Mouse (Mus musculus) kidney, embryonic 14.5 days (tissue): ENCODE measurements around the gene Eya3. TPM values are rescaled to one million over a fixed set of nuclear protein-coding genes. Genes with fewer than 3 reads are reported as not detected.

Experiments
- ATAC-seq: fragments of 200-750 bp; cut with Nextera tagmentation; 2 replicates; pipeline ENCODE4 v1.8.0; 2017; ENCODE audit warnings: moderate number of reproducible peaks, mild to moderate bottlenecking, moderate TSS enrichment, moderate library complexity; ENCODE audit not compliant: low FRiP score, low TSS enrichment
- H3K27ac ChIP-seq: fragments of 300-500 bp; sonication (generic); 2 replicates; pipeline ENCODE4 v1.5.1; 2014; ENCODE audit warnings: low read depth, mild to moderate bottlenecking, low read length, moderate library complexity, mixed read lengths
- H3K27me3 ChIP-seq: fragments of 300-500 bp; sonication (generic); 2 replicates; pipeline ENCODE4 v1.6.1; 2014; ENCODE audit warnings: mild to moderate bottlenecking, low read length; ENCODE audit not compliant: control insufficient read depth, insufficient read depth
- H3K36me3 ChIP-seq: fragments of 300-500 bp; sonication (generic); 2 replicates; pipeline ENCODE4 v1.6.1; 2014; ENCODE audit warnings: low read length, mixed read lengths; ENCODE audit not compliant: control insufficient read depth, insufficient read depth
- H3K4me1 ChIP-seq: fragments of 300-500 bp; sonication (generic); 2 replicates; pipeline ENCODE4 v1.6.1; 2014; ENCODE audit warnings: low read length, mixed read lengths; ENCODE audit not compliant: control insufficient read depth, insufficient read depth
- H3K4me2 ChIP-seq: fragments of 300-500 bp; sonication (generic); replicated peaks from 2 replicates; pipeline ENCODE4 v1.6.1; 2014; ENCODE audit warnings: low read depth, mild to moderate bottlenecking, low read length
- H3K4me3 ChIP-seq: fragments of 300-500 bp; sonication (generic); 2 replicates; pipeline ENCODE4 v1.5.1; 2014; ENCODE audit warnings: mild to moderate bottlenecking, low read length
- H3K9ac ChIP-seq: fragments of 300-500 bp; sonication (generic); 2 replicates; pipeline ENCODE4 v1.6.1; 2014; ENCODE audit warnings: low read depth, mild to moderate bottlenecking, low read length, moderate library complexity
- H3K9me3 ChIP-seq: fragments of 300-500 bp; sonication (generic); 2 replicates; pipeline ENCODE4 v1.6.1; 2016; ENCODE audit warnings: low read length; ENCODE audit not compliant: control insufficient read depth
- WGBS: fragments of 180-500 bp; shearing (Covaris S2); extraction: QIAGEN DNeasy Blood & Tissue Kit; methylation state at CpG from one replicate; pipeline ENCODE4 v1.1.7; 2014; 5-methylcytosine and 5-hydroxymethylcytosine counted together
- polyA plus RNA-seq: library from polyadenylated mRNA; unstranded; fragments of >200 nt; fragmentation: Nextera tagmentation; extraction: Ambion mirVana; gene quantifications from 2 replicates; pipeline ENCODE4 v1.2.1, GENCODE M21; 2014

Gene Eya3
- polyA plus RNA-seq, 1 experiment from 2014 or later = 35.0 TPM

- Histone ChIP-seq H3K27me3 (no peaks in the 10 kb centered on the region), H3K4me1 (no peaks in the 10 kb centered on the region), H3K9me3 (no peaks in the 10 kb centered on the region), H3K36me3 (peaks cover 2% of the 10 kb centered on the region; the same call in 1 of the 2 replicates), H3K4me2 (no peak overlapping the region), H3K9ac (no peak overlapping the region), H3K27ac (no peak overlapping the region), H3K4me3 (no peak overlapping the region)
- no peak for ATAC-seq
- 68% methylated on average over 11 of the region's 11 CpGs for WGBS
Measured at GRCm38 (mm10) chr4:132743992-132744911, 105.5 kb downstream of the Eya3 start.

- H3K9me3 ChIP-seq = no peaks in the 10 kb centered on the region
- no peaks in the 10 kb centered on the region for H3K27me3 ChIP-seq
- 0 out of 2 replicates have a peak overlapping the region, but pooled peaks have one; percentile 12 for H3K9ac ChIP-seq
- peak overlapping the region; percentile 19; the same call in 1 of the 2 replicates for H3K27ac ChIP-seq
- WGBS = 85% methylated on average over 9 of the region's 9 CpGs
- no peak for ATAC-seq
- no peak overlapping the region for H3K4me2 ChIP-seq
- no peak overlapping the region for H3K4me3 ChIP-seq
- no peaks in the 10 kb centered on the region for H3K4me1 ChIP-seq
- no peaks in the 10 kb centered on the region for H3K36me3 ChIP-seq
Measured at GRCm38 (mm10) chr4:132746911-132747517, 108.2 kb downstream of the Eya3 start.

GRCm38 (mm10) chr4:132747664-132748259, 109.0 kb downstream of the Eya3 start:
- ATAC-seq = no peak
- Histone ChIP-seq H3K4me3 (no peak overlapping the region), H3K4me1 (no peaks in the 10 kb centered on the region), H3K27me3 (no peaks in the 10 kb centered on the region), H3K36me3 (no peaks in the 10 kb centered on the region), H3K4me2 (no peak overlapping the region), H3K9ac (peak overlapping the region; percentile 12; the same call in 1 of the 2 replicates), H3K9me3 (no peaks in the 10 kb centered on the region), H3K27ac (peak overlapping the region; percentile 19; the same call in 1 of the 2 replicates)
- WGBS = 63% methylated on average over 9 of the region's 9 CpGs

GRCm38 (mm10) chr4:132748778-132749177, 110.0 kb downstream of the Eya3 start:
- no peaks in the 10 kb centered on the region for H3K9me3 ChIP-seq
- no peak overlapping the region for H3K4me2 ChIP-seq
- no peak overlapping the region for H3K4me3 ChIP-seq
- no peaks in the 10 kb centered on the region for H3K36me3 ChIP-seq
- 91% methylated on average over 4 of the region's 4 CpGs for WGBS
- ATAC-seq = no peak
- no peaks in the 10 kb centered on the region for H3K27me3 ChIP-seq
- no peak overlapping the region for H3K9ac ChIP-seq
- no peaks in the 10 kb centered on the region for H3K4me1 ChIP-seq
- no peak overlapping the region for H3K27ac ChIP-seq

GRCm38 (mm10) chr4:132749258-132749982, 110.6 kb downstream of the Eya3 start:
- H3K4me3 ChIP-seq = no peak overlapping the region
- H3K27ac ChIP-seq = no peak overlapping the region
- no peaks in the 10 kb centered on the region for H3K9me3 ChIP-seq
- H3K27me3 ChIP-seq = no peaks in the 10 kb centered on the region
- H3K4me1 ChIP-seq = no peaks in the 10 kb centered on the region
- no peak for ATAC-seq
- no peak overlapping the region for H3K9ac ChIP-seq
- no peak overlapping the region for H3K4me2 ChIP-seq
- 82% methylated on average over 6 of the region's 6 CpGs for WGBS
- H3K36me3 ChIP-seq = no peaks in the 10 kb centered on the region

- no peak overlapping the region; the same call in 1 of the 2 replicates for H3K9ac ChIP-seq
- WGBS = 74% methylated on average over 6 of the region's 6 CpGs
Measured at GRCm38 (mm10) chr4:132752992-132753391, 114.2 kb downstream of the Eya3 start.

GRCm38 (mm10) chr4:132756974-132757373, 118.2 kb downstream of the Eya3 start, which contains the start of gene Smpdl3b:
Smpdl3b (minus strand) TSS chr4:132757252.
- WGBS = 2% methylated on average over 22 of the region's 22 CpGs

More at GRCm38 (mm10) chr4:132752992-132753391, 114.2 kb downstream of the Eya3 start:
- no peak overlapping the region for H3K4me2 ChIP-seq
- no peaks in the 10 kb centered on the region for H3K36me3 ChIP-seq
- no peaks in the 10 kb centered on the region for H3K27me3 ChIP-seq
- no peak overlapping the region for H3K27ac ChIP-seq
- ATAC-seq = no peak
- H3K9me3 ChIP-seq = no peaks in the 10 kb centered on the region
- H3K4me3 ChIP-seq = no peak overlapping the region
- H3K4me1 ChIP-seq = peaks cover 7% of the 10 kb centered on the region; the same call in 1 of the 2 replicates

GRCm38 (mm10) chr4:132757633-132758351, 119.0 kb downstream of the Eya3 start:
- WGBS = 57% methylated on average over 7 of the region's 7 CpGs
- no peak overlapping the region; the same call in 1 of the 2 replicates for H3K4me2 ChIP-seq
- H3K9me3 ChIP-seq = no peaks in the 10 kb centered on the region
- H3K27ac ChIP-seq = no peak overlapping the region
- ATAC-seq = no peak
- no peaks in the 10 kb centered on the region for H3K27me3 ChIP-seq
- H3K4me3 ChIP-seq = no peak overlapping the region
- H3K4me1 ChIP-seq = peaks cover 7% of the 10 kb centered on the region; the same call in 1 of the 2 replicates
- H3K9ac ChIP-seq = no peak overlapping the region
- H3K36me3 ChIP-seq = no peaks in the 10 kb centered on the region

More at GRCm38 (mm10) chr4:132756974-132757373, 118.2 kb downstream of the Eya3 start, which contains the start of gene Smpdl3b:
- H3K4me1 ChIP-seq = peaks cover 7% of the 10 kb centered on the region; the same call in 1 of the 2 replicates
- peak; percentile 90 for ATAC-seq
- H3K36me3 ChIP-seq = no peaks in the 10 kb centered on the region
- H3K27me3 ChIP-seq = no peaks in the 10 kb centered on the region
- H3K9me3 ChIP-seq = no peaks in the 10 kb centered on the region
- no peak within 1 kb of the TSS for H3K27ac ChIP-seq
- peak within 1 kb of the TSS; percentile 38; the same call in 1 of the 2 replicates for H3K9ac ChIP-seq
- H3K4me2 ChIP-seq = peak within 1 kb of the TSS; percentile 86
- H3K4me3 ChIP-seq = peak within 1 kb of the TSS; percentile 43
